Mouse (Mus musculus) brain, embryonic 14.5 days (tissue): ENCODE results near the gene Adcy3.

Experiments
- CTCF ChIP-seq: fragments of 200-500 bp; IDR thresholded peaks from 2 replicates; pipeline ENCODE4 v1.5.1; 2012; ENCODE audit warnings: inconsistent platforms, mild to moderate bottlenecking, moderate library complexity, borderline replicate concordance; ENCODE audit not compliant: insufficient read depth, insufficient read length; ENCODE audit errors: extremely low read depth
- POLR2A ChIP-seq: fragments of 200-500 bp; IDR thresholded peaks from 2 replicates; pipeline ENCODE4 v1.6.1; 2012; ENCODE audit warnings: mild to moderate bottlenecking, inconsistent platforms, borderline replicate concordance; ENCODE audit not compliant: poor library complexity, insufficient read depth, insufficient read length, severe bottlenecking; ENCODE audit errors: extremely low read depth

DNA sequence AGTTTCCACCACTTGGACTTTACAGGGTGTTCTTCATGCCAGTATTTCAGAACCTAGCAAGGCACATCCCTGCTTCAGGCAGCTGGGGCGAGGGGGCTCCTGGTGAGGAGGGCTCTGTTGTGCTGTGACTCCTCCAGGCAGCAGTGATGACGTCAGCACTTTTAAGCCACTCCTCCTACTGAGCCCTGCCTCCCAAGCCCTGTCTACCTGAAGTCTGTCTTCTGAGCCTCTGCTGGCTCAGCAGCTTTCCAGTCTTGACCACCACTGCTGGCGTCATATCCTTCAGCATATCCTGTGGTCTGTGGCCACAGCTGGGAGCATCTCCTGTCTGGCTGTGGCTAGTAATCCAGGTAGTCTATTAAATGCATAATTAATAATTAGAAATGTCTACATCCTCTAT lies 47.6 kb downstream of the Adcy3 start:
- TF ChIP-seq CTCF: no peak
- no peak for TF ChIP-seq POLR2A
